Mouse (Mus musculus): ENCODE results near the gene Efcab6. TPM values are rescaled to one million over a fixed set of nuclear protein-coding genes. Genes with fewer than 3 reads are reported as not detected.

The Efcab6 gene
- polyA plus RNA-seq, 1 experiment = not detected

GRCm38 (mm10) chr15:83965126-83965525 is 100.1 kb downstream of the Efcab6 start:
- Histone ChIP-seq H3K4me1 (ENCODE audit: control insufficient read depth, insufficient read depth, insufficient read length) (no peaks in the 10 kb centered on the region), H3K27ac (ENCODE audit: insufficient read depth, low read length) (no peak overlapping the region), H3K36me3 (ENCODE audit: control insufficient read depth, insufficient read depth, low read length) (no peaks in the 10 kb centered on the region), H3K27me3 (ENCODE audit: control insufficient read depth, insufficient read depth, low read length) (no peaks in the 10 kb centered on the region), H3K4me3 (ENCODE audit: extremely low read depth, insufficient read depth, insufficient read length) (no peak overlapping the region)
- TF ChIP-seq POLR2A (IDR thresholded peaks at IDR 0.05; ENCODE audit: low read depth, low read length) = no peak
- no peak for TF ChIP-seq CTCF (IDR thresholded peaks at IDR 0.05; ENCODE audit: extremely low read depth, insufficient read depth, insufficient read length, insufficient replicate concordance)
- no peak for DNase-seq (ENCODE audit: low read depth in 1 of 2, low spot score in 2 of 2)
- 78% methylated on average over 8 of the region's 8 CpGs for WGBS

GRCm38 (mm10) chr15:83958376-83958775 is 106.8 kb downstream of the Efcab6 start:
- Histone ChIP-seq H3K36me3 (ENCODE audit: control insufficient read depth, insufficient read depth, low read length) (no peaks in the 10 kb centered on the region), H3K27ac (ENCODE audit: insufficient read depth, low read length) (no peak overlapping the region), H3K27me3 (ENCODE audit: control insufficient read depth, insufficient read depth, low read length) (no peaks in the 10 kb centered on the region), H3K4me3 (ENCODE audit: extremely low read depth, insufficient read depth, insufficient read length) (no peak overlapping the region), H3K4me1 (ENCODE audit: control insufficient read depth, insufficient read depth, insufficient read length) (no peaks in the 10 kb centered on the region)
- WGBS = 72% methylated on average over 3 of the region's 3 CpGs
- TF ChIP-seq POLR2A (IDR thresholded peaks at IDR 0.05; ENCODE audit: low read depth, low read length) = no peak
- no peak for TF ChIP-seq CTCF (IDR thresholded peaks at IDR 0.05; ENCODE audit: extremely low read depth, insufficient read depth, insufficient read length, insufficient replicate concordance)
- DNase-seq (ENCODE audit: low read depth in 1 of 2, low spot score in 2 of 2) = no peak

GRCm38 (mm10) chr15:83956996-83957395 is 108.2 kb downstream of the Efcab6 start:
- H3K27ac ChIP-seq (ENCODE audit: insufficient read depth, low read length) = no peak overlapping the region
- no peak for DNase-seq (ENCODE audit: low read depth in 1 of 2, low spot score in 2 of 2)
- H3K36me3 ChIP-seq (ENCODE audit: control insufficient read depth, insufficient read depth, low read length) = no peaks in the 10 kb centered on the region
- no peak overlapping the region for H3K4me3 ChIP-seq (ENCODE audit: extremely low read depth, insufficient read depth, insufficient read length)
- TF ChIP-seq POLR2A (IDR thresholded peaks at IDR 0.05; ENCODE audit: low read depth, low read length) = no peak
- no peak for TF ChIP-seq CTCF (IDR thresholded peaks at IDR 0.05; ENCODE audit: extremely low read depth, insufficient read depth, insufficient read length, insufficient replicate concordance)
- no peaks in the 10 kb centered on the region for H3K4me1 ChIP-seq (ENCODE audit: control insufficient read depth, insufficient read depth, insufficient read length)
- WGBS = 90% methylated on average over 7 of the region's 7 CpGs
- no peaks in the 10 kb centered on the region for H3K27me3 ChIP-seq (ENCODE audit: control insufficient read depth, insufficient read depth, low read length)

GRCm38 (mm10) chr15:83955948-83956707 is 109.1 kb downstream of the Efcab6 start:
- Histone ChIP-seq H3K4me3 (ENCODE audit: extremely low read depth, insufficient read depth, insufficient read length) (no peak overlapping the region), H3K27ac (ENCODE audit: insufficient read depth, low read length) (no peak overlapping the region), H3K4me1 (ENCODE audit: control insufficient read depth, insufficient read depth, insufficient read length) (no peaks in the 10 kb centered on the region), H3K36me3 (ENCODE audit: control insufficient read depth, insufficient read depth, low read length) (no peaks in the 10 kb centered on the region), H3K27me3 (ENCODE audit: control insufficient read depth, insufficient read depth, low read length) (no peaks in the 10 kb centered on the region)
- no peak for TF ChIP-seq POLR2A (IDR thresholded peaks at IDR 0.05; ENCODE audit: low read depth, low read length)
- TF ChIP-seq CTCF (IDR thresholded peaks at IDR 0.05; ENCODE audit: extremely low read depth, insufficient read depth, insufficient read length, insufficient replicate concordance) = no peak
- WGBS = 87% methylated on average over 8 of the region's 8 CpGs
- no peak for DNase-seq (ENCODE audit: low read depth in 1 of 2, low spot score in 2 of 2)

- no peak overlapping the region for H3K4me3 ChIP-seq (ENCODE audit: extremely low read depth, insufficient read depth, insufficient read length)
- no peaks in the 10 kb centered on the region for H3K4me1 ChIP-seq (ENCODE audit: control insufficient read depth, insufficient read depth, insufficient read length)
- no peak overlapping the region for H3K27ac ChIP-seq (ENCODE audit: insufficient read depth, low read length)
- no peaks in the 10 kb centered on the region for H3K36me3 ChIP-seq (ENCODE audit: control insufficient read depth, insufficient read depth, low read length)
- WGBS = 68% methylated on average over 16 of the region's 16 CpGs
- TF ChIP-seq POLR2A (IDR thresholded peaks at IDR 0.05; ENCODE audit: low read depth, low read length) (no peak), CTCF (IDR thresholded peaks at IDR 0.05; ENCODE audit: extremely low read depth, insufficient read depth, insufficient read length, insufficient replicate concordance) (no peak)
- no peaks in the 10 kb centered on the region for H3K27me3 ChIP-seq (ENCODE audit: control insufficient read depth, insufficient read depth, low read length)
- DNase-seq (ENCODE audit: low read depth in 1 of 2, low spot score in 2 of 2) = no peak
Observed at GRCm38 (mm10) chr15:83949729-83950491, 115.3 kb downstream of the Efcab6 start.

- Histone ChIP-seq H3K27me3 (ENCODE audit: control insufficient read depth, insufficient read depth, low read length) (no peaks in the 10 kb centered on the region), H3K4me3 (ENCODE audit: extremely low read depth, insufficient read depth, insufficient read length) (no peak overlapping the region), H3K27ac (ENCODE audit: insufficient read depth, low read length) (no peak overlapping the region), H3K4me1 (ENCODE audit: control insufficient read depth, insufficient read depth, insufficient read length) (no peaks in the 10 kb centered on the region), H3K36me3 (ENCODE audit: control insufficient read depth, insufficient read depth, low read length) (no peaks in the 10 kb centered on the region)
- WGBS = 12% methylated on average over 5 of the region's 5 CpGs
- no peak for DNase-seq (ENCODE audit: low read depth in 1 of 2, low spot score in 2 of 2)
- TF ChIP-seq POLR2A (IDR thresholded peaks at IDR 0.05; ENCODE audit: low read depth, low read length) = no peak
Observed at GRCm38 (mm10) chr15:83939703-83940102, 125.5 kb downstream of the Efcab6 start.

GRCm38 (mm10) chr15:83938466-83938865 is 126.7 kb downstream of the Efcab6 start:
- TF ChIP-seq POLR2A (IDR thresholded peaks at IDR 0.05; ENCODE audit: low read depth, low read length) = no peak
- no peak for TF ChIP-seq CTCF (IDR thresholded peaks at IDR 0.05; ENCODE audit: extremely low read depth, insufficient read depth, insufficient read length, insufficient replicate concordance)
- no peak overlapping the region for H3K27ac ChIP-seq (ENCODE audit: insufficient read depth, low read length)
- no peaks in the 10 kb centered on the region for H3K36me3 ChIP-seq (ENCODE audit: control insufficient read depth, insufficient read depth, low read length)
- H3K4me1 ChIP-seq (ENCODE audit: control insufficient read depth, insufficient read depth, insufficient read length) = no peaks in the 10 kb centered on the region
- no peaks in the 10 kb centered on the region for H3K27me3 ChIP-seq (ENCODE audit: control insufficient read depth, insufficient read depth, low read length)
- H3K4me3 ChIP-seq (ENCODE audit: extremely low read depth, insufficient read depth, insufficient read length) = no peak overlapping the region
- WGBS = 92% methylated on average over 2 of the region's 2 CpGs
- no peak for DNase-seq (ENCODE audit: low read depth in 1 of 2, low spot score in 2 of 2)
